27 mouse cellular contexts compared by ENCODE assay signal in the genomic region with DNA sequence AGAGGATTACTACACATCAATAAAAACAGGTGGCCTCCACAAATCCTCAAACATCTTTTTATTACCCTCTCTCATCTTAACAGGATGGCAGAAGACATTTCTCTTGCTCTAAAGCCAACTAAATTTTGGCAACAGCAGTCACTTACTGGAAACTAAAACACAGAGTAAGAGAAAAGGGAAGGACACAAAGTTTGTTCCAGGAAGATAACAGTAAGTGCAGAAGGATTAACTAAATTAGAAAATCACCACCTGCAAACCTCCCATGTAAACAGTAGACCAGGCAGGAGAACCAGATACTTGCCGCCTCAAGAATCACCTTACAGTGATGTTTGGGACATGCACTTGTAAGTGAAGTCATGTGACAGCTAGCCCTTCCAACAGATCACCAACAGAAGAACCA.
"Had no signal": no experiment of that assay in that cellular context is flagged by ENCODE, and none has a peak within 500 bp of the region (broad histone marks: within the 10 kb centered on the region; RNA-seq: fewer than 3 reads in every experiment).

No protein-coding gene starts in this region.

- H3K4me3 ChIP-seq: gastrocnemius, adult 2 months; heart, embryonic 10.5 days; heart, embryonic 12.5 days; hindbrain, embryonic 10.5 days; hindbrain, embryonic 12.5 days; intestine, embryonic 15.5 days; limb, embryonic 13.5 days; limb, embryonic 15.5 days; liver, embryonic 12.5 days had no signal

- H3K36me3 ChIP-seq: heart, embryonic 10.5 days; heart, embryonic 12.5 days; hindbrain, embryonic 12.5 days; intestine, embryonic 15.5 days; limb, embryonic 13.5 days; limb, embryonic 15.5 days had no signal

- H3K9me3 ChIP-seq: heart, embryonic 10.5 days; heart, embryonic 12.5 days; hindbrain, embryonic 10.5 days; hindbrain, embryonic 12.5 days; intestine, embryonic 15.5 days; limb, embryonic 13.5 days; limb, embryonic 15.5 days; liver, embryonic 12.5 days had no signal

- H3K9ac ChIP-seq: heart, embryonic 12.5 days; hindbrain, embryonic 12.5 days; hindbrain, embryonic 14.5 days; intestine, embryonic 15.5 days; limb, embryonic 13.5 days; limb, embryonic 15.5 days; liver, embryonic 12.5 days; liver, embryonic 14.5 days had no signal

- H3K27me3 ChIP-seq: heart, embryonic 12.5 days; hindbrain, embryonic 12.5 days; intestine, embryonic 15.5 days; limb, embryonic 13.5 days; limb, embryonic 15.5 days; liver, embryonic 12.5 days had no signal

- H3K27ac ChIP-seq: gastrocnemius, adult 2 months; heart, embryonic 10.5 days; hindbrain, embryonic 10.5 days; hindbrain, embryonic 12.5 days; hindbrain, embryonic 14.5 days; intestine, embryonic 15.5 days; limb, embryonic 13.5 days; limb, embryonic 15.5 days; liver, embryonic 12.5 days; liver, embryonic 14.5 days had no signal

- H3K4me2 ChIP-seq: heart, embryonic 12.5 days; hindbrain, embryonic 12.5 days; hindbrain, embryonic 14.5 days; intestine, embryonic 15.5 days; limb, embryonic 13.5 days; limb, embryonic 15.5 days; liver, embryonic 12.5 days had no signal

- ATAC-seq: hindbrain, embryonic 16.5 days; inflammation-experienced regulatory T-cells, adult 6 months; intestine, embryonic 15.5 days; intestine, postnatal 0 days; liver, embryonic 12.5 days had no signal

- DNase-seq: gastrocnemius, adult 2 months; gastrocnemius, postnatal 10 days; gastrocnemius, postnatal 25 days; heart, adult 18-20 months; heart, postnatal 10 days; heart, postnatal 4 days; kidney, adult 18-20 months; kidney, adult 8-10 months; kidney, postnatal 10 days; kidney, postnatal 25 days; kidney, postnatal 4 days; layer of hippocampus, adult 9-11 months; layer of hippocampus, postnatal 36 days; left cerebral cortex, postnatal 4 days had no signal
